Mouse (Mus musculus): ENCODE results near the gene Odf3l1. TPM values are rescaled to one million over a fixed set of nuclear protein-coding genes. Genes with fewer than 3 reads are reported as not detected.
"Not testable (repeated sequence)": the region's sequence is repeated elsewhere in the genome, so short reads cannot be mapped to it uniquely, and the experiment has no call there.

Gene Odf3l1
- not detected for total RNA-seq (2021)
- long read RNA-seq, experiment 1: 0 reads
- long read RNA-seq, experiment 2: 0 reads

DNA sequence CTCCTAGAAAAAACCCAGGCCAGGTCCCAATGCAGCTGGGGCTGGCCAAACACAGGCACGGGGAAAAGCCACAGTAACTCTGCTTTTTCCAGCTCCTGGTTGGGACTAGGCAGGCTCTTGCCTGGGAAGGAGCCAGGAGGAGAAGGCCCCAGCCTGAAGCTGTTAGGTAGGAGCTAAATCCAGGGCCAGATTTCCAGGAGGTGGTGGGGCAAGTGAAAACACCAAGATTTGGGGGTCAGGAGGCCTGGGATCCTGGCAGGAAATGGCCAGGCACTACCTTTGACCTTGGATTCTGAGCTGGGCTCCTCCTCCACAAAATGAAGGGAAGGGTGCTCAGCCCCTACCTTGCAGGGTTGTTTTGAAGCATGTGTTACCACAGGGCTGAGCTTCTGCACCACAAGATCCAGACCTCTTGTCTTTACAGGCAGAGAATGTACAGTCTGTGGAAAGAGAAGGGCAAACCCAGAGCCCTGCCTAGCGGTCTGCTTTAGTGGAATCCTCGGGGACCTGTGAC is at the start of gene Odf3l1:
Gene Odf3l1, minus strand, starts transcription at position 464 of the 514 bp plus-strand sequence.
- no peak for TF ChIP-seq CTCF (conservative IDR thresholded peaks at IDR 0.05)
- peak within 1 kb of the TSS; percentile 75; the same call in 1 of the 2 replicates for H3K27ac ChIP-seq
- no peak for DNase-seq (ENCODE audit: low spot score in 2 of 2)
- peak within 1 kb of the TSS; percentile 45 for H3K4me3 ChIP-seq

- Histone ChIP-seq H3K27ac (peak overlapping the region; percentile 14; the same call in 1 of the 2 replicates), H3K4me3 (no peak overlapping the region)
- DNase-seq (ENCODE audit: low spot score in 2 of 2): no peak
- no peak for TF ChIP-seq CTCF (conservative IDR thresholded peaks at IDR 0.05)
Observed at GRCm38 (mm10) chr9:56913991-56914390, 49.5 kb upstream of the Odf3l1 start.

- no peak for TF ChIP-seq CTCF (conservative IDR thresholded peaks at IDR 0.05)
- no peak for DNase-seq (ENCODE audit: low spot score in 2 of 2)
- H3K4me3 ChIP-seq: no peak overlapping the region
- no peak overlapping the region for H3K27ac ChIP-seq
Observed at GRCm38 (mm10) chr9:56911017-56911416, 46.5 kb upstream of the Odf3l1 start.

GRCm38 (mm10) chr9:56909991-56910390 is 45.5 kb upstream of the Odf3l1 start:
- H3K4me3 ChIP-seq; DNase-seq (ENCODE audit: low spot score in 2 of 2); H3K27ac ChIP-seq: not testable (repeated sequence)

GRCm38 (mm10) chr9:56907549-56907948 is 43.1 kb upstream of the Odf3l1 start:
- no peak for DNase-seq (ENCODE audit: low spot score in 2 of 2)
- Histone ChIP-seq H3K27ac (no peak overlapping the region), H3K4me3 (no peak overlapping the region)
- no peak for TF ChIP-seq CTCF (conservative IDR thresholded peaks at IDR 0.05)

DNA sequence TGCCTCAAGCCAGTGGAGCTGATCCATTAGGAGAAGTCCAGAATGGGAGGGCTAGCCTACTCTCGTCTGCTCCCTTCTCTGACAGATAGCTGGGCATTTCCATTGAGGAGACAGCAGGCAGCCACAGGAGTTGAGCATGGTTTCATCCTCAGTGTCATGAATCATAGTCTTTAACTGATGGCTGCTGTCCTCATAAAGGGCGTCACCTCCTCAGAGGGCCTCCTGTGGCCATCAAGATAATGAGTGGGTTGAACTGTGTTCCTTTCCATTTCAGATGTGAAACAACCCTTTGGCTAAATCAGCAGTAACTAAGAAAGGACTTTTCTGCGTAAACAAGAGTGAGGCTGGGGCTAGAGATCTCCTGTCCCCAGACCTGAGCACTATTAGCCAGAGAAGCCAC is 39.2 kb upstream of the Odf3l1 start:
- DNase-seq (ENCODE audit: low spot score in 2 of 2): no peak
- H3K27ac ChIP-seq: no peak overlapping the region
- TF ChIP-seq CTCF (conservative IDR thresholded peaks at IDR 0.05): no peak
- no peak overlapping the region for H3K4me3 ChIP-seq

- no peak overlapping the region for H3K4me3 ChIP-seq
- TF ChIP-seq CTCF (conservative IDR thresholded peaks at IDR 0.05): no peak
- peak overlapping the region; percentile 82 for H3K27ac ChIP-seq
- DNase-seq (ENCODE audit: low spot score in 2 of 2): no peak
Observed at GRCm38 (mm10) chr9:56901187-56901586, 36.7 kb upstream of the Odf3l1 start.

GRCm38 (mm10) chr9:56900571-56900970 is 36.1 kb upstream of the Odf3l1 start:
- no peak for DNase-seq (ENCODE audit: low spot score in 2 of 2)
- peak overlapping the region; percentile 82 for H3K27ac ChIP-seq
- TF ChIP-seq CTCF (conservative IDR thresholded peaks at IDR 0.05): no peak
- no peak overlapping the region for H3K4me3 ChIP-seq

- Histone ChIP-seq H3K27ac (peak overlapping the region; percentile 82; the same call in 1 of the 2 replicates), H3K4me3 (no peak overlapping the region)
- DNase-seq (ENCODE audit: low spot score in 2 of 2): no peak
- no peak; the same call in 1 of the 2 replicates for TF ChIP-seq CTCF (conservative IDR thresholded peaks at IDR 0.05)
Observed at GRCm38 (mm10) chr9:56900060-56900459, 35.6 kb upstream of the Odf3l1 start.

DNA sequence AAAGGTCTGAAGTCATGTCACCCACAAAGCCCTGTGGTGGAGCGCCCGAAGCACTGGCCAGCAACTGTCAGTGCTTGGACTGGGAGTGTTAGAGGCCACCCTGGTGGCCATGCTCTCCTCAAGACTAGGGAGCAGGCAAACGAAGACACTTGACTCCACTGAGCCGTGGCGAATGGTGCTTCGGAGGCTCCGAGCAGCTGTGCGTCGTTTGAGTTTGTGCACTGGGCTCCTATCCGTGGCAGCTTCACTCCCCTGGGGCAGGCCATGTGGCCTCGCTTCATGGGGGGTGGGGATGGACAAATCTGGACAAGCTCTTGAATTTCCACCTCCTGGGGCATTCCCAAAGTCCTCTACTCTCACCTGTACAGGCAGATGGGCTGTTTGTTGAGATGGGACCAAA is 34.9 kb upstream of the Odf3l1 start:
- H3K27ac ChIP-seq: no peak overlapping the region
- DNase-seq (ENCODE audit: low spot score in 2 of 2): no peak
- H3K4me3 ChIP-seq: no peak overlapping the region
- no peak for TF ChIP-seq CTCF (conservative IDR thresholded peaks at IDR 0.05)

GRCm38 (mm10) chr9:56896779-56897178 is 32.3 kb upstream of the Odf3l1 start:
- DNase-seq (ENCODE audit: low spot score in 2 of 2): no peak
- Histone ChIP-seq H3K4me3 (no peak overlapping the region), H3K27ac (no peak overlapping the region)
- no peak for TF ChIP-seq CTCF (conservative IDR thresholded peaks at IDR 0.05)

- peak; percentile 46 for TF ChIP-seq CTCF (conservative IDR thresholded peaks at IDR 0.05)
- no peak overlapping the region for H3K27ac ChIP-seq
- no peak overlapping the region for H3K4me3 ChIP-seq
- DNase-seq (ENCODE audit: low spot score in 2 of 2): no peak
Observed at GRCm38 (mm10) chr9:56894006-56894405, 29.5 kb upstream of the Odf3l1 start.

- TF ChIP-seq CTCF (conservative IDR thresholded peaks at IDR 0.05): no peak
- no peak for DNase-seq (ENCODE audit: low spot score in 2 of 2)
- Histone ChIP-seq H3K4me3 (no peak overlapping the region), H3K27ac (no peak overlapping the region)
Observed at GRCm38 (mm10) chr9:56893313-56893712, 28.8 kb upstream of the Odf3l1 start.

DNA sequence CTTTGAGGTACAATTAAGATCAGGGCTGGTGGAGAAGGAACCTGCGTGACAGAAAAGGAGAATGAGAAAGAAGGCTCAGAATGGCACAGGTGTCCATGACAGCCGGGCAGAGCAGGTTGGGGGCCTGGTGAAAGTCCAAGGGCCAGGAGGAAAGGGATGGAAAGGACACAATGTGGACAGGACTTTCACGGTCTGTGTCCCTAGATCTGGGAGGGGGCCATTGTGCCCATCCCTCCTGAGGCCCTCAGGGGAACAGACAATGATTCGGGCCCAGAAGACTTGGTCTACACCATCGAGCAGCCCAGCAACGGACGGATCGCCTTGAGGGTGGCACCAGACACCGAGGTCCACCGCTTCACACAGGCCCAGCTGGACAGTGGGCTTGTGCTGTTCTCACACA is 27.6 kb upstream of the Odf3l1 start:
- DNase-seq (ENCODE audit: low spot score in 2 of 2): no peak
- H3K27ac ChIP-seq: no peak overlapping the region
- H3K4me3 ChIP-seq: no peak overlapping the region
- TF ChIP-seq CTCF (conservative IDR thresholded peaks at IDR 0.05): no peak
